Mouse (Mus musculus) E14TG2a.4 (cell line): Measurements from ENCODE around the gene Col2a1.

Experiments
- H3K27me3 ChIP-seq: 2 replicates; pipeline ENCODE4 v1.6.1; 2014; ENCODE audit warnings: low read length, control low read depth; ENCODE audit not compliant: insufficient read depth
- H3K36me3 ChIP-seq: 2 replicates; pipeline ENCODE4 v1.6.1; 2014; ENCODE audit warnings: low read length, control low read depth; ENCODE audit not compliant: insufficient read depth
- H3K4me1 ChIP-seq: replicated peaks from 2 replicates; pipeline ENCODE4 v1.6.1; 2014; ENCODE audit warnings: low read depth, low read length, control low read depth
- H3K4me3 ChIP-seq: replicated peaks from 2 replicates; pipeline ENCODE4 v1.5.1; 2014; ENCODE audit warnings: mild to moderate bottlenecking, low read length
- H3K9me3 ChIP-seq: 2 replicates; pipeline ENCODE4 v1.6.1; 2014; ENCODE audit warnings: low read length, control low read depth
- CTCF ChIP-seq: conservative IDR thresholded peaks from 2 replicates; pipeline ENCODE4 v1.5.1; 2014; ENCODE audit warnings: low read length
- NANOG ChIP-seq: IDR thresholded peaks from 2 replicates; pipeline ENCODE4 v1.6.1; 2014; ENCODE audit warnings: borderline replicate concordance, low read length, mixed read lengths
- POU5F1 ChIP-seq: IDR thresholded peaks from 2 replicates; pipeline ENCODE4 v1.6.1; 2014; ENCODE audit warnings: low read length, borderline replicate concordance

Gene Col2a1

GRCm38 (mm10) chr15:97948720-97949119 is 55.8 kb downstream of the Col2a1 start:
- H3K4me3 ChIP-seq = no peak overlapping the region
- H3K9me3 ChIP-seq = no peaks in the 10 kb centered on the region
- TF ChIP-seq POU5F1 (no peak), NANOG (no peak), CTCF (no peak)
- H3K27me3 ChIP-seq = peaks cover 36% of the 10 kb centered on the region
- peaks cover 18% of the 10 kb centered on the region for H3K4me1 ChIP-seq
- H3K36me3 ChIP-seq = no peaks in the 10 kb centered on the region

GRCm38 (mm10) chr15:97945656-97946315 is 58.7 kb downstream of the Col2a1 start:
- peaks cover 16% of the 10 kb centered on the region for H3K4me1 ChIP-seq
- no peak for TF ChIP-seq POU5F1
- no peak for TF ChIP-seq CTCF
- no peak for TF ChIP-seq NANOG
- H3K9me3 ChIP-seq = peaks cover 12% of the 10 kb centered on the region
- H3K4me3 ChIP-seq = no peak overlapping the region
- peaks cover 23% of the 10 kb centered on the region for H3K27me3 ChIP-seq
- H3K36me3 ChIP-seq = no peaks in the 10 kb centered on the region

DNA sequence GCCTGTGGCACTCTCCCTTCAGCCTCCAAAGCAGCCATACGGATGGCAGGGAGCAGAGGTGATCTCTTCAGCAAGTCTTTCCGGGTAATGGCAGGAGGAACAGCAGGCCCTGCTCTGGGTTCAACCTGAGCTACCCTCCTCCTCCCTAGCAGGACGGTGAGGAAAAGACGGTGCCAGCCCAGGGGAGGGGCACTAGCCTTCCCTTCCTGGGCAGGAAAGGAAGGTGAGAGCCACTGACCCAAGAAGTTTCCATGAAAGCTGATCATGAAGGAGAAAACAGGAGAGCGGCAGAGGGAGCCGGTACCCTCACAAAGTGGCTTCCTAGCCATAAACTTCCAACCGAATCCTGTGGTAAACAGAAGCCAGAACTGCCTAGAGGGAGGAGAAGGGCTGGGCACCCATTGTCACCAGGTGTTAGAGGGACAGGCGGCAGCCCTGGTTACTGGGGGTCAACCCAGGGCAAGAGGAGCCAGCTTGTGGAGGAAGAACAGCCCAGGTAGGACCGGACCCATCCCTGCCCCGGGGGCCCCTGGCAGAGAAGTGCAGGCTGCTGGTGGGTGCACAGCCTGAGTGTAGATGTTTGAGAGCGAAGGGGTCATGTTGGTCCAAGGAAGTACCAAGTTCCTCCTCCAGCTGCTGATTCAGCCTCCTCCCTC is 59.4 kb downstream of the Col2a1 start:
- H3K36me3 ChIP-seq = no peaks in the 10 kb centered on the region
- peaks cover 16% of the 10 kb centered on the region for H3K27me3 ChIP-seq
- peaks cover 16% of the 10 kb centered on the region for H3K4me1 ChIP-seq
- TF ChIP-seq POU5F1 (no peak), CTCF (no peak), NANOG (no peak)
- H3K9me3 ChIP-seq = peaks cover 12% of the 10 kb centered on the region
- no peak overlapping the region for H3K4me3 ChIP-seq

- peaks cover 14% of the 10 kb centered on the region for H3K9me3 ChIP-seq
- no peak overlapping the region for H3K4me3 ChIP-seq
Measured at GRCm38 (mm10) chr15:97943356-97943755, 61.1 kb downstream of the Col2a1 start.

GRCm38 (mm10) chr15:97942538-97942937 is 62.0 kb downstream of the Col2a1 start:
- Histone ChIP-seq H3K4me3 (no peak overlapping the region), H3K9me3 (peaks cover 14% of the 10 kb centered on the region), H3K36me3 (no peaks in the 10 kb centered on the region), H3K4me1 (peaks cover 8% of the 10 kb centered on the region; the same call in 1 of the 2 replicates), H3K27me3 (peaks cover 5% of the 10 kb centered on the region; the same call in 1 of the 2 replicates)
- TF ChIP-seq POU5F1 = no peak
- no peak for TF ChIP-seq CTCF
- TF ChIP-seq NANOG = no peak

More at GRCm38 (mm10) chr15:97943356-97943755, 61.1 kb downstream of the Col2a1 start:
- TF ChIP-seq NANOG (no peak), POU5F1 (no peak), CTCF (no peak)
- Histone ChIP-seq H3K4me1 (peaks cover 8% of the 10 kb centered on the region; the same call in 1 of the 2 replicates), H3K36me3 (no peaks in the 10 kb centered on the region), H3K27me3 (peaks cover 5% of the 10 kb centered on the region)

DNA sequence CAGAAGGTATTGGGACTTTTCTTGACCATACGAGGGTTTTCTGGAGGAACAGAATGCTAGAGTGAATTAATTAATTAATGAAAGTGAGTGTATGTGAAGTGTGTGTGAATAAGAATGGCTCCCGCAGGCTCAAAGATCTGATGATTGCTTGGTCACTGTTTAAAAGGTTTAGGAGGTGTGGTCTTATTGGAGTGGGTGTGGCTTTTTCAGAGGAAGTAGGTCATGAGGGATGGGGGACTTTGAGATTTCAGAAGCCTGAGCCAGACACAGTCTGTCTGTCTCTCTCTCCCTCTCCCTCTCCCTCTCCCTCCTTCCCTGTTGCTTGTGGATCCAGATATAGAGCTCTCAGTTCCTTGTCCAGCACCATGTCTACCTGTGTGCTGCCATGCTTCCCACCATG is 63.2 kb downstream of the Col2a1 start:
- peaks cover 14% of the 10 kb centered on the region for H3K9me3 ChIP-seq
- H3K4me1 ChIP-seq = peaks cover 8% of the 10 kb centered on the region; the same call in 1 of the 2 replicates
- H3K27me3 ChIP-seq = peaks cover 5% of the 10 kb centered on the region; the same call in 1 of the 2 replicates
- TF ChIP-seq NANOG = no peak
- TF ChIP-seq POU5F1 = no peak
- TF ChIP-seq CTCF = no peak
- H3K4me3 ChIP-seq = no peak overlapping the region
- no peaks in the 10 kb centered on the region for H3K36me3 ChIP-seq

- Histone ChIP-seq H3K4me1 (peaks cover 8% of the 10 kb centered on the region; the same call in 1 of the 2 replicates), H3K36me3 (no peaks in the 10 kb centered on the region), H3K27me3 (0 out of 2 replicates have a peak, but pooled peaks cover 3% of the 10 kb centered on the region), H3K4me3 (no peak overlapping the region), H3K9me3 (peaks cover 14% of the 10 kb centered on the region)
- TF ChIP-seq POU5F1 (no peak), CTCF (no peak), NANOG (no peak)
Measured at GRCm38 (mm10) chr15:97940088-97940487, 64.4 kb downstream of the Col2a1 start.

DNA sequence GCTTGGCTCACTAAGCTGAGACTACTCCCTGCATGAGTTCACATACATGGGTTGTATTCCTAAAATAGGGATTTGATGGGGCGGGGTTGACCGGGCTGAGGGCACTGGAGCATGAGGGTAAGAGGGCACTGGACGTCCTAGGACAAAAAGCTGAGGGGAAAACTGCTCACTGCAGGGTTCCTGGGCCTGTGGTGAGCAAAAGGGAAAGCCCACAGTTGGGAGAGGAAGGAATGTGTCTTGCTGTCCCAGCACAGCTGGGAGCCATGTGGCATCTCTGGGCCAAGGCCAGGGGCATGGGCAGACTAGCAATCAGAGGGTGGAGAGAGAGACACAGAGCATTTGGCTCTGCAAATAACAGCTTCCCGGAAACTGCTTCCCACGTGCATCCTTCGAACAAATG is 65.9 kb downstream of the Col2a1 start:
- H3K36me3 ChIP-seq = no peaks in the 10 kb centered on the region
- H3K4me3 ChIP-seq = no peak overlapping the region
- TF ChIP-seq NANOG = no peak
- no peak for TF ChIP-seq POU5F1
- TF ChIP-seq CTCF = no peak
- peaks cover 14% of the 10 kb centered on the region for H3K9me3 ChIP-seq
- H3K4me1 ChIP-seq = peaks cover 7% of the 10 kb centered on the region; the same call in 1 of the 2 replicates
- no peaks in the 10 kb centered on the region for H3K27me3 ChIP-seq
